Mouse (Mus musculus) E14TG2a.4 (cell line): ENCODE data around the gene Prkrip1.
"Not testable (repeated sequence)": the region's sequence is repeated elsewhere in the genome, so short reads cannot be mapped to it uniquely, and the experiment has no call there.

Source experiments
- H3K27me3 ChIP-seq: 2 replicates; pipeline ENCODE4 v1.6.1; 2014; ENCODE audit warnings: low read length, control low read depth; ENCODE audit not compliant: insufficient read depth
- H3K36me3 ChIP-seq: 2 replicates; pipeline ENCODE4 v1.6.1; 2014; ENCODE audit warnings: low read length, control low read depth; ENCODE audit not compliant: insufficient read depth
- H3K4me1 ChIP-seq: replicated peaks from 2 replicates; pipeline ENCODE4 v1.6.1; 2014; ENCODE audit warnings: low read depth, low read length, control low read depth
- H3K4me3 ChIP-seq: replicated peaks from 2 replicates; pipeline ENCODE4 v1.5.1; 2014; ENCODE audit warnings: mild to moderate bottlenecking, low read length
- H3K9me3 ChIP-seq: 2 replicates; pipeline ENCODE4 v1.6.1; 2014; ENCODE audit warnings: low read length, control low read depth
- CTCF ChIP-seq: conservative IDR thresholded peaks from 2 replicates; pipeline ENCODE4 v1.5.1; 2014; ENCODE audit warnings: low read length
- NANOG ChIP-seq: IDR thresholded peaks from 2 replicates; pipeline ENCODE4 v1.6.1; 2014; ENCODE audit warnings: borderline replicate concordance, low read length, mixed read lengths
- POU5F1 ChIP-seq: IDR thresholded peaks from 2 replicates; pipeline ENCODE4 v1.6.1; 2014; ENCODE audit warnings: low read length, borderline replicate concordance

Prkrip1 gene

GRCm38 (mm10) chr5:136215211-136215610, 16.4 kb upstream of the Prkrip1 start:
- peaks cover 17% of the 10 kb centered on the region for H3K4me1 ChIP-seq

DNA sequence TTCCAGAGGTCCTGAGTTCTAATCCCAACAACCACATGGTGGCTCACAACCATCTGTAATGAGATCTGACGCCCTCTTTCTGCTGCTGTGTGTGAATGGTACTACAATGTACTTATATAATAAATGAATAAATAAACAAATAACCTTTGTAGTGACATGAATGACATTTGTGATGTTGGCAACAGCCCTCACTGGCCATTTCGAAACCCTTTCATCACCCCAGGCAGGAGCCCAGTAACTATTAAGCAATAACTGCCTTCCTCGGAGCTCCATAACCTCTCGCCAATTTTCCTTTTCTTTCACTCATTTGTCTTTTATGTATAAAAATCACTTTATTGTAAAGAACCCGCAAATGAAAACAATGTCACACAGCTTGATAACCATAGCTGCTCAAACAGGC, 15.0 kb upstream of the Prkrip1 start:
- TF ChIP-seq CTCF (no peak), POU5F1 (no peak), NANOG (no peak)
- H3K4me3 ChIP-seq = no peak overlapping the region

More at GRCm38 (mm10) chr5:136215211-136215610, 16.4 kb upstream of the Prkrip1 start:
- Histone ChIP-seq H3K4me3 (no peak overlapping the region), H3K27me3 (peaks cover 18% of the 10 kb centered on the region; the same call in 1 of the 2 replicates), H3K9me3 (peaks cover 25% of the 10 kb centered on the region), H3K36me3 (no peaks in the 10 kb centered on the region)
- TF ChIP-seq CTCF = peak; percentile 57
- no peak for TF ChIP-seq POU5F1

DNA sequence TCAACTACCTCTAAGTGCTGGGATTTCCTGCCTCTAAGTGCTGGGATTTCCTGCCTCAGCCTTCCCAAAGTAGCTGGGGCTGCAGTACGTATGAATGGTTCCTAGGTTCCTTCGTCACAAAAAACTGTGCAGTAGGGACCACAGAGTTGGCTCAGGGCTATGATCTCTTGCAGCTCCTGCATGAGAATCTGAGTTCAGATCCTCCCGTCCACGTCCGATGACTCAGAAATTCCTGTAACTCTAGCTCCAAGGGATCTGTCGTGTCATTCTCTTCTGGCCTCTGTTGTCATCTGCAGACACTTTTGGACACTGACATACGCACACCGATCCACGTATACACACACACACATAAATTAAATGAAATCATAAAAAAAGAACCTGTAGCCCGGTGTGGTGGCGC, 14.0 kb upstream of the Prkrip1 start:
- Histone ChIP-seq H3K9me3 (peaks cover 45% of the 10 kb centered on the region), H3K36me3 (no peaks in the 10 kb centered on the region), H3K4me1 (no peaks in the 10 kb centered on the region; the same call in 1 of the 2 replicates), H3K27me3 (peaks cover 2% of the 10 kb centered on the region; the same call in 1 of the 2 replicates), H3K4me3 (no peak overlapping the region)
- TF ChIP-seq NANOG (no peak), CTCF (no peak), POU5F1 (no peak)

More for the DNA sequence above, 15.0 kb upstream of the Prkrip1 start:
- Histone ChIP-seq H3K36me3 (no peaks in the 10 kb centered on the region), H3K27me3 (peaks cover 4% of the 10 kb centered on the region; the same call in 1 of the 2 replicates), H3K9me3 (peaks cover 40% of the 10 kb centered on the region), H3K4me1 (peaks cover 9% of the 10 kb centered on the region)

DNA sequence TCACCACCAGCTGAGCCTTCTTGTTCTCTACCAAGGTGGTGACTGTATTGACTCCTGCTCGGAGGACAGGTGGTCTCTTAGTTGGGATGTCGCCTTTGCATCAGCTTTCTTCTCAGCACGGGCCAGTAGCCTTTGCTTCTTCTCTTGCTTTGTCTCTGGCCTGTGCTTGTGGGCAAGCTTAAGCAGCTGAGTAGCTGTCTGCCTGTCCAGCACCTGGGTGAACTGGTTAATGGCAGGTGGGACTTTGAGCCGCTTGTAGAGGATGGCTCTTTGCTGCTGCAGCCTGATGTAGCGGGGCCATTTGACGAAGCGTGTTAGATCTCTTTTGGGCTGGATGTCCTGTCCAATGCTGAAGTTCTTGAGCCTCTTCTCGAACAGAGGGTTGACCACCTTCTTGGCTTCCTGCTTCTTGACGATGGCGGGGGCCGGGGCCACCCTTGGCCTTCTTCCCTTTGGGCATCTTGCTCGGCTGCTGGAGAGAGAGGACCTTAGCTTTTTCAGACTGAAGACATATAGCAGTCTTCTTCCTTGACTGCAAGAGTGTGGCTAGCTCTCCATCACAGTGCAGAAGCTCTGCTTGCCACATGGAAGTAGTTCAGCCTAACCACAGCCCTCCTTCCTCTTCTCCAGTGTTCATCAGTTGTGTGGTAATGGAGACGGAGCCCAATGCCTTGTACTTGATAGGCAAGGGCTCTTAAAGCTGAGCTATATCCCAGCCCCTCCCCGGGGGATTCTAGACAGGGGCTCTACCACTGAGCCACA, 12.8 kb upstream of the Prkrip1 start:
- H3K4me3 ChIP-seq, H3K27me3 ChIP-seq, H3K4me1 ChIP-seq, H3K36me3 ChIP-seq: not testable (repeated sequence)
- peaks cover 47% of the 10 kb centered on the region for H3K9me3 ChIP-seq

GRCm38 (mm10) chr5:136210549-136210948, 11.8 kb upstream of the Prkrip1 start:
- no peaks in the 10 kb centered on the region for H3K4me1 ChIP-seq
- no peak overlapping the region for H3K4me3 ChIP-seq
- peaks cover 49% of the 10 kb centered on the region for H3K9me3 ChIP-seq
- H3K36me3 ChIP-seq = no peaks in the 10 kb centered on the region
- no peak for TF ChIP-seq CTCF
- TF ChIP-seq POU5F1 = no peak
- TF ChIP-seq NANOG = no peak
- peaks cover 2% of the 10 kb centered on the region; the same call in 1 of the 2 replicates for H3K27me3 ChIP-seq

- TF ChIP-seq POU5F1 (no peak), NANOG (no peak), CTCF (peak; percentile 73)
- H3K4me3 ChIP-seq = no peak overlapping the region
- H3K36me3 ChIP-seq = peaks cover 12% of the 10 kb centered on the region
- H3K4me1 ChIP-seq = peaks cover 18% of the 10 kb centered on the region
- H3K9me3 ChIP-seq = peaks cover 25% of the 10 kb centered on the region
- no peaks in the 10 kb centered on the region for H3K27me3 ChIP-seq
Measured at GRCm38 (mm10) chr5:136201832-136202231, 3.1 kb upstream of the Prkrip1 start.

DNA sequence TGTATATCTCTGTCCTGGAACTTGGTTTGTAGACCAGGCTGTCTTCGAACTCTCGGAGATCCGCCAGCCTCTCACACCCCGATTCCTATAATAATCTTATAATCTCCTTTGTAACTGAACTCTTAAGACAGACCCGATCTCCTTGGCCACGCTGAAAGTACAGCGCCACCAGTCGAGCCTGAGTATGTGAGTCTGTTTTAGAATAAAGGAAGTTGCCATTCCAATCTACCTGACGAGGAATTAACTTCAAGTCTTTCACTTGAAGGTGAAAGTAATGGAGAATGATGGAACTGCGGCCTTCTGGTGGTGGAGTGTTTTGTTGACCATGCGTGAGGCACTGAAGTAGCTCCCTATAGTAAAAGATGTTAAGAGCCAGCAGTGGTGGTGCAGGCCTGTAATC, 763 bp upstream of the Prkrip1 start:
- H3K27me3 ChIP-seq = no peaks in the 10 kb centered on the region
- H3K36me3 ChIP-seq = peaks cover 35% of the 10 kb centered on the region
- peaks cover 19% of the 10 kb centered on the region for H3K4me1 ChIP-seq
- TF ChIP-seq CTCF = no peak
- TF ChIP-seq POU5F1 = no peak
- TF ChIP-seq NANOG = no peak
- H3K4me3 ChIP-seq = peak overlapping the region; percentile 99
- H3K9me3 ChIP-seq = peaks cover 18% of the 10 kb centered on the region

DNA sequence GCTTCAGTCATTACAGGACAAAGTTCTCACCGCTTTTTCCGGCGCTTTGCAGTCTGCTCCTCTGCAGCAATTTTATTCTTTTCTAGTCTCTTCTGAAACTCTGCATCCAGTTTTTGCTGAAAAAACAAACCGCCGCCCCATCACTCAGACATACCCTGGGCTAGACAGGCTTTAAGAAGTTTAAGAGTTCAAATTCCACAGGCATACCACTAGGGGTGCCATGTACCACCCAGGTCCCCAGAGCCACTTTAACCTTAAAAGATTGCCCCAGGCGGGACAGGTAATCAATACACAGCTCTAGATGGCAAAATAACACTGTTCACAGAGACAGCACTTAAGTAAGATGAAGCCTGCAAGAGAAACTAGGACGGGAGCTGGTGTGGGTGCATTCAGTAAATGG, 6.9 kb downstream of the Prkrip1 start:
- Histone ChIP-seq H3K4me1 (peaks cover 12% of the 10 kb centered on the region), H3K4me3 (no peak overlapping the region), H3K27me3 (no peaks in the 10 kb centered on the region), H3K36me3 (peaks cover 98% of the 10 kb centered on the region), H3K9me3 (no peaks in the 10 kb centered on the region)
- no peak for TF ChIP-seq NANOG
- peak; percentile 48 for TF ChIP-seq CTCF

DNA sequence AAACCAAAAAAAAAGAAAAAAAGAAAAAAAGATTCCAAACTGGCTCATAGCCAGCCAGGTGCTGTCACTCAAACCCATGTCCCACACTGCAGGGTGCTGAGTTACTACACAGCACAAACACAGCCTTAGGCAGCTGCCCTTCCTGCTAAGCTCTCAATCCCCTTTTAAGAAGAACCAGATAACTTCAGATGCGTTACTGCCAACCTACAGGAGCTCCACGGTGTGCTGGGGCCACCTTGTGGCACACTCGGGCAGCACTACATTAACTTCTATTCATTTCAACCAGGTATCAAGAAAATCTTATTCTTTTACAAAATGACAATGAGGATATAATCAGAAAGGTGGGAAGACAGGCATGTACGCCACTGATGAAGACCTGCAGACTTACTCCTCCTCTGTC, 12.0 kb downstream of the Prkrip1 start:
- H3K4me3 ChIP-seq = no peak overlapping the region
- H3K36me3 ChIP-seq = peaks cover 95% of the 10 kb centered on the region
- TF ChIP-seq POU5F1 = no peak
- TF ChIP-seq CTCF = peak; percentile 63
- no peaks in the 10 kb centered on the region for H3K27me3 ChIP-seq
- H3K9me3 ChIP-seq = no peaks in the 10 kb centered on the region
- H3K4me1 ChIP-seq = peaks cover 29% of the 10 kb centered on the region
